Mouse (Mus musculus) neural tube, embryonic 10.5 days (tissue): ENCODE data around the gene Arhgef26.

Source experiments
- DNase-seq: peaks from one replicate; pipeline ENCODE4 v3.0.0-alpha.2; 2017; ENCODE audit warnings: low spot score; ENCODE audit errors: extremely low spot score

Arhgef26 gene

GRCm38 (mm10) chr3:62380420-62380819, 42.3 kb downstream of the Arhgef26 start:
- DNase-seq, result no peak

DNA sequence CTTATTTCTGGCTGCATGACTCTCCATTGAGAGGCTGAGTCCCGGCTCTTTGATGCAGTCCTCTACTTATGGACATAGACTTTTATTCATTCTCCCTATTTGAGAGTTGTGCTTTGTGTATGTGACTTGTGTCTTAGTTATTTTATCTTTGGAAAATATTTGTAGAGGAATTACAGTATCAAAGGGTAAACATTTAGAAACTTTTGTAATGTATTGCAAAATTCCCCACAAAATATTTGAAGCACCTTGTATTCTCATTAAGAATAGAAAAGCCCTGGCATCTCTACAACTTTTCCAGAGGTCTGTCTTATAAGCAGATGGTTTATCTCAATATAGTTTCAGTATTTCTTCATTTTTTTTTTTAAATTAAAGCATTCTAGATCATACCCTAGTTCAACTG, 44.7 kb downstream of the Arhgef26 start:
- DNase-seq, result no peak

DNA sequence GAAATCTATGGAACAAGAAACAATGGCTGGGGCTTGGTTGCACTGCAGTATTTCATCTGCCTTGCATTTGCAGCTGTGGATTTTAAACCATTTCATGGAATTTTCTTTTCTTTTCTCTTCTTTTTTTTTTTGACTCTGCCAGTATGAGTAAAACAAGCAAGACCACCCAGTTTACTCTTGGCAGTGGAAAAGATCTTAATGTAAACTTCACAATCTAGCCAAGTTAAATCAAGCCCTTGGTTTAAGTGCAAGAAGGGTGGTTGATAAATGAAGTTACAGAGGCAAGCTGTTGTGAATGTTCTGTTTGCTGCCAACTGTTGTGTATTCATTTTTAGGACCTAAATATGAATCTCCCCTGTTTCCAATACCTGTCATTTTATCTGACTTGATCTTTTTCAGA, 54.5 kb downstream of the Arhgef26 start:
- no peak for DNase-seq

GRCm38 (mm10) chr3:62394284-62394683, 56.1 kb downstream of the Arhgef26 start:
- peak; percentile 26 for DNase-seq

- no peak for DNase-seq
Observed at GRCm38 (mm10) chr3:62395368-62395767, 57.2 kb downstream of the Arhgef26 start.

DNA sequence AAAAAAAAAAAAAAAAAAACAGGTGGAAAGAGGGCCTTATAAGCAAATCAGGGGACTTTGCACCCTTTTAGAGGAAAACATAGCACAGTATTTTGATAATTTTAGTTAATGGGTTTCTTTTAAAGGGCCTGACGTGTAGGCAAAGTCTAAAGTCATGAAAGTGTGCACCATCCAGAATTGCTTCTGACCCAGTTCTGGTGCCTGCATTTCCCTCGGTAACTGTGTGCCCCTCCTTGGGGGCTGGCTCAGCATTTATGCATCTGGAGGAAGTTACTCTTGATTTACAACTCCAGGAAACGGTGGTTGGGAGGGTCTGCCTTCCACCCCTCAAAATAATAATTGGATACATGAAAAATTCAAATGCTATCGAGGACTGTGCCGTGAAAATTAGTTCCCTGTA, 58.0 kb downstream of the Arhgef26 start:
- no peak for DNase-seq

DNA sequence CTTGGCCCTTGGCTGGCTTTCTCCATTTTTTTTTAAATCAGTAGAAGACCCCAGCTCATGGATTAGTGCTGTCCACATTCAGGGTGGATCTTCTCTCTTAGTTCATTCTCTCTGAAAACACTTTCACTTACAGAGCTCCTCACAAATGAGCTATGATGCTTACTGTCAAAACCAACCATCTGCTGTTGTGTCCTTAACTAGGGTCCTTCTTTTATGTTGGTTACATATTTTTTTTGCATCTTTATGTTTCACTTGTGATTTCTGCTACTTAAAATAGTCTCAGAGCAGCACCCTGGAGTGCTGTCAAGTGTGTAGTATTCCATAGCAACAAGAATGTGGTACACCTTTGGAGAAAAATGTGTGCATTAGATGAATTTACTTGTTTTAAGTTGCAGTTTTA, 60.0 kb downstream of the Arhgef26 start:
- DNase-seq, result no peak

DNA sequence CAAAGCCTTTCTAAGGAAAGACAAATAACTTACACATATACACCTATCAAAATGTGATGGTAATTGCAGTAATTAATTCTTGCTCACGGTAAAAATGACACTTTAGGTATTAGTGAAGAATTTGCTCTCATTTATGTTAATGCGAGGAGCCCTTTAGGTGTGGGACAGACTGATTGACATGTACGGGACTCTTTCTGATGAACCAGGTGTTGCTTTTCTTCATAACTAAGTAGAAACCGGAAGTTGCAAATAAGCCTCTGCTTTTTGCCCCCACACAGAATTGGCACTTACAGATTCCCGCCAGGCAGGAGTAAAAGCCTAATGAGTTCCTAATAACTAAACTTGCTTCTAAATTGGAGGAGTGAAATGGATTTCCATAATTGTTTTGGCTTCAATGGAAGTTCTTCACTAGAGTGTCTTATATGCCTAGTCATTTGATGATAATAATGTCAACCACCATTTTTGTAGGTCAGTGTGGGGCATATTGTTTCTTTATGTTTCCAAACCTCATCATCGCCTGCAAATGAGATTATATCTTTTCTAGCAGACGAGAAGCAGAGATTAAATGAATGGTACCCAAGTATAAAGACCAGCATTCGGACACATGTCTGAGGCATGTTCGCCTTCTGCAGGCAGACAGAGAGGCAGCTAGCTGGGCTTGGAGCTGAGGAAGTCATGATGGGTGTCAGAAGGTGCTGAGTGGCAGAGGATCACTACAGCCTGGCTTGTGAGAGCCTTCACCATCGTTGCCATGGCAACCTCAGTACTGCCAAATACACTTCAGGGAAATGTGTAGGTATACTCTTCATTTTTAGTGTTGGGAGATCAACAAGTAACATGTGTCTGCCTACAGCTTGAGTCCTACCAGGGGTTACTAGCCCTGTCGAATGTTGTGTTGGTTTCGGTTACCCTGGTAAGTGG, 61.9 kb downstream of the Arhgef26 start:
- DNase-seq, result no peak

- DNase-seq, result no peak
Observed at GRCm38 (mm10) chr3:62402466-62402865, 64.3 kb downstream of the Arhgef26 start.

DNA sequence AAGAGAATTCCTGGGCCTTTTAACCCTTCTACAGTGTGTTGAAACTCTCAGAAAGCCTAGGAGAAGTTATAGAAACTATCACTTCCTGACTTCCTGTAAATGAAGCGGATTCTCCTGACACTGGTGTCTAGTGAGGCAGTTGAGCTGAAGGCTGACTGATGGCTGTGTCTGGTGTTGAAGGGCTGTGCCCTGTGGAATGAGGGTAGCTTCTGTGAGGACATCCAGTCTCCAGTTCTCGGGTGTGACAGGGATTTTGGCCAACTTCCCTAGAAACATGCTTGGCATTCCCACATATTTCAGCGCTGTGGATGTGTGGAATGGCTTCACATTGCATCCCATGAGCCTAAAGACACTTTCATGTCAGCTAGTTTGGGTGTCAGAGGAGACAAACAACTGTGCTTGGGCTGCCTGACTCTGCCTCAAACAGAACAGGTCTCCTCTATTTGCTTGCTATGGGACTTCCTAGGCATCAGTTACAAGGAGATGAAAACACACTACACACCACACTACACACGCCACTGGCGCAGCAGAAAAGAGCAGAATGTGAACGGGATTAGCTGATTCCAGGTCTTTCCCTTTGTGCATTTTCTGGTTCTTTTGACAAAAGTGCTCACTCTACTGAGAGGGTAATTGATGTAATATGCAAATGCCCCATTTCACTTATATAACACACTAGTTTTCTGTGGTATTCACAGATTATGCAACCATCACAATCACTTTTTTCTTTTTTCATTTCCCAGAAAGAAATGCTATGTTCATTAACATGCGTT, 66.5 kb downstream of the Arhgef26 start:
- DNase-seq, result no peak

- no peak for DNase-seq
Observed at GRCm38 (mm10) chr3:62409555-62410182, 71.5 kb downstream of the Arhgef26 start.

DNA sequence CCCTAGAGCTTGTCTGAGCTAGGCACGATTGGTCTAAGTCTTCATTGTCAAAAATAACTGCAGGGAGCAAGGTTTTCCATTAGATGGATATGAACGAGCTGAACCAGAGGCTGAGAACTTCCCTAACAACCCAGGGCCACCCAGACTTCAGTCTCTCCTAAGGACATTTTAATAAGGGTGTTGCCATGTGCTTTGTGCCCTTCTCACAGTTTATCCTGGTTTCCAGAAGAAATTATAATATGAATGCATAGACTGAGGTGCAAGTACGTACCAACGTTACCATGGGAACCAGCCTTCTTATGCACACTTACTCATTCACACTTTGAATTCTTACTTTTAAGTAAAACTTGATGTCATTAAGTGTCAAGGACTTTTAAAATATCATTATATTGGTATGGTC, 72.3 kb downstream of the Arhgef26 start:
- no peak for DNase-seq

DNA sequence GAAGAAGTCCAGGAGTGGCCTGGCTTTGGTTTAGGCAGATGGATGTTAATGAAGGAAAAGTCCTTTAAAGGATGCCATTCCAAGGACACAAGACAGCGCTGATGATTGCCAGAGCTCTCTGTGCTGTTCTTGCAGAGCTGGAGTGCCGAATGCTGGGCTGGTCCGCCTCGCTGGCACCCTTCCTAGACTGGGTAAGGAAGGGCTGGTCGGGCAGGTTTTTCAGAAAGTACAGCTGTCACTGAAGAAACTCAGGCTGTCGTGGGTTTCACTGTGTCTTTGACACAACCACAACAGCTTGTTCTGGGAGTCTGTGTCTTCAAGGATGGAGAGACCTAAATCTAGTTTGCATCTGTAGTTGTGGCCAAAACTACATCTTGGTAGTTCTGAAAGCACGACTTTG, 74.6 kb downstream of the Arhgef26 start:
- no peak for DNase-seq

DNA sequence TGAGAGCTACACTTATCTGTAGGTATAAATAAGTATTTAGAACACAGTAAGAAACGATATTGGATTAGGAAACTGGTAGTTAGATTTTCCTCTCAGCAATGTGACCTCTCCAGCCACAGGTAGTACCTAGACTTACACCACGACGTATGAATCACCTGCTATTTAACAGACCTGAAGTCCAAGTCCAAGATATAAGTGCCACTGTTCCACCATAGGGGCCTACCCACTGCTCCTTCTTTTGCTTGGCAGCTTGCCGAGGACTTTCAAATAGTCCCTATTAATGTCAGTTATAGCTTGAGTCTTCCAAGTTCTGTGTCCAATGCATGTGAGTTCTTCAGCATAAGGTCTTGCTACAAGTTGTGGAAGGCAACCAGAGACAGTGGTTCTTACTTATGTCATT, 76.8 kb downstream of the Arhgef26 start:
- no peak for DNase-seq

DNA sequence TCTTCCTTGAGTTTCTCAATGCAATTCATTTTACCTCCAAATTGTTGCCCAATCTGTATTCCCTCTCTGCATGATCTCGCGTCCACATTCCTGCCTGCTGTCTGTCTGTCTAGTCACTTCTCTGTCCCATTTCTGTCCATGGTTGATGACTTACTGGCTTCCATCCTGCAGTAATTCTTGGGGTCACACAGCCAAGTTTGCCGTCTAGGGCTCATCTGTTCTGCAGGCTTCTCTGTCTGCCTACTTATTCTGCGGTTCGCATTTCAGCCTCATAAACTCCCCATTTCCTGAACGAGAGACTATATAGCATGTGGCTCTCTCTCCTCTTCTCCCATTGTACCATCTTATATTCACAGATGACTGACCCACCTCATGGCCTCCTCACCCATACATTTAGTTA, 79.3 kb downstream of the Arhgef26 start:
- DNase-seq, result no peak

GRCm38 (mm10) chr3:62418387-62419138, 80.4 kb downstream of the Arhgef26 start:
- no peak for DNase-seq

DNA sequence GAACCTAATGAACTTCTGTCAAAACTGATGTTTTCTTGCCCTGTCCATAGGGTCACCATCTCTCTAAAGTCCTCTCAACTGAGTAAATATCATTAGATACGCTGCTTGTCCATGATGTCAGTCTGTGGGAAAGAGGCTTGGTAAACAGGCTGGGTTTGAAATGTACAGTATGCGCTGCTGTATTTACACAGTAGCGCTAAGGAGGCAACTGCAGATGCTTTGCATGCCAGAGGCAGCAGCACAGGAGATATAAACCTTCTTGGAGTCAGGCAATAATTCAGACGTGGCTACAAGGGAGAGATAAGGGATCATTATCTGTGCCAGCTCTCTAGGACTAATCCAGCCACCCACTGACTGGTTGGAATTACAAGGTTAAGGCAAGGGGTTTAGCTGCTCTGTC, 95.5 kb downstream of the Arhgef26 start:
- DNase-seq, result no peak

DNA sequence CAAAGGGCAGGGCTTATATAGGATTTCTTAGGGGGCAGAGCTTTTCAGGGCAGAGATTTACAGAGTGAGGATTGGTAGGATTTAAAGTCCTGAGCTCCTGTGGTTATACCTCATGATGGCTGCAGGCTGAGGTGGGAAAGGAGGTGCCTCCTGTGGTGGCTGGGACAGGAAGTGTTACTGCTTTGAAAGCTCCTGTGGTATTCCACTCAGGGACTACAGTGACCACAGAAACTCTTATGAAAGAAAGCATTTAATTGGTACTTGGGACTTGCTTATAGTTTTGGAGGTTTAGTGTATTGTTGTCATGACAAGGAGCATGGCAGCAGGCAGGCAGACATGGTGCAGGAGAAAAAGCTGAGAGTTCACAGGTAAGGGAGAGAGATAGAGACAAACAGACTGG, 97.8 kb downstream of the Arhgef26 start:
- no peak for DNase-seq

DNA sequence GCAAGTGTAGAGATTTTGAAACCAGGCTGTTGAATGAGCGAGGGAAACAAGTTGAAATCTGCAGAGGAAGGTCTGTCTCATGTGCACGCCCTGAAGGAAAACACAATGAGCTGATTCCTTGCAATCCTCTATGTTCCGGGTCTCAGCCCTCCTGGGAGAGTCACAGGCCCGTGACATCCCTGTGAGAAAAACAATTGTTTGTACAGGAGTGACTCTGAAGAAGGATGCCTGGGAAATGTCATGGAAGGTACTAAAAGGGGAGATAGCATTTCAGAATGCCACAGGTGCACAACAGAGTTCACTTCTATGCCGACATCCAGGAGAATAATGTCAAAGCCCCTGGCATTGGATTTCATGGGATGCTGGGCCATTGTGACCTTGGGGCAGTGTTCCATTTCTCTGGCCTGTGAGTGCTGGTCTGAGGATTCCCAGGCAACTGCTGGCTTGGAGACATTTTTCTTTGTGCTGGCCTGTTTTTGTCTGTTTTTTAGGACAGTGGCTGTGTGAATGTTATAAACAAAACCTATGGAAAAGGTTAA, 102.4 kb downstream of the Arhgef26 start:
- no peak for DNase-seq

DNA sequence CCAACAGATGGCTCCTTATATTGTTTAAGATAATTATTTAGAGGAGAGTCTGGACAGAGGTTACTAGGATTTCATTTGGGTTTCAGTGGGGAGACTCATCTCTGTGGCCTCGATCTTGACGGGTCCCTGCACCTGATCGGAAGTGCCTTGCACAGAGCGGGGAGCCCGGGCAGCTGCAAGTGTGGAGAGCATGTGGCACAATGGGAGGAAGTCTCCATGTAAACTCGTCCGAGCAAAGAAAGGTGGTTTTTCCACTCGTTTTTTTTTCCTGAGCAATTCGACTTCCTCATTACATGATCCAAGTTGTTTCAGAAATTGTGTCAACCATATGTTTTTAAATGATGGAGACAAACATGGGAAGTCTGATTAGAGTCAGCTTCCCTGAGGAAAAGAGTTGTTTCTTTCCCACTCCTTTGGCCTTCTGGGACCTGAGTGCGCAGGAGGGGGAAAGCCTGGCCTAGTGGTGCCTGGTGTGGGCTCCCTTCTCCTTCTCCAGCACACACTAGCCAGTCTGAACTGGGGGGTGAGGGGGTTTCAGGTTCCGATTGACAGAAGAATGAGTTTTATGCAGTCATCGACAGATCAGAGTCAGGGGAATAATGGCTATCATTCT, 105.5 kb downstream of the Arhgef26 start:
- DNase-seq, result no peak

- DNase-seq, result no peak
Observed at GRCm38 (mm10) chr3:62446271-62446670, 108.1 kb downstream of the Arhgef26 start.
